Mouse (Mus musculus) forebrain, embryonic 16.5 days (tissue): ENCODE measurements around the gene Tnfaip1. TPM values are rescaled to one million over a fixed set of nuclear protein-coding genes. Genes with fewer than 3 reads are reported as not detected.
A peak's percentile ranks its signal among the peaks of the same experiment; 100 is the strongest.
"Not testable (repeated sequence)": the region's sequence is repeated elsewhere in the genome, so short reads cannot be mapped to it uniquely, and the experiment has no call there.

Experiments used
- ATAC-seq: fragments of 200-750 bp; cut with Nextera tagmentation; 2 replicates; pipeline ENCODE4 v1.8.0; 2017; ENCODE audit warnings: mild to moderate bottlenecking, moderate library complexity
- H3K27ac ChIP-seq: fragments of 300-500 bp; sonication (generic); 2 replicates; pipeline ENCODE4 v1.5.1; 2014; ENCODE audit warnings: low read length, control low read depth
- H3K27me3 ChIP-seq: fragments of 300-500 bp; sonication (generic); replicated peaks from 2 replicates; pipeline ENCODE4 v1.6.1; 2014; ENCODE audit warnings: low read length; ENCODE audit not compliant: control insufficient read depth, insufficient read depth
- H3K36me3 ChIP-seq: fragments of 300-500 bp; sonication (generic); 2 replicates; pipeline ENCODE4 v1.6.1; 2014; ENCODE audit not compliant: control insufficient read depth, insufficient read depth
- H3K4me1 ChIP-seq: fragments of 300-500 bp; sonication (generic); replicated peaks from 2 replicates; pipeline ENCODE4 v1.6.1; 2014; ENCODE audit warnings: low read length; ENCODE audit not compliant: control insufficient read depth, insufficient read depth
- H3K4me2 ChIP-seq: fragments of 300-500 bp; sonication (generic); 2 replicates; pipeline ENCODE4 v1.6.1; 2014; ENCODE audit warnings: mild to moderate bottlenecking, low read length, control low read depth
- H3K4me3 ChIP-seq: fragments of 300-500 bp; sonication (generic); replicated peaks from 2 replicates; pipeline ENCODE4 v1.5.1; 2014; ENCODE audit warnings: mild to moderate bottlenecking, low read length, control low read depth
- H3K9ac ChIP-seq: fragments of 300-500 bp; sonication (generic); replicated peaks from 2 replicates; pipeline ENCODE4 v1.6.1; 2014; ENCODE audit warnings: low read depth, low read length, control low read depth
- H3K9me3 ChIP-seq: fragments of 300-500 bp; sonication (generic); 2 replicates; pipeline ENCODE4 v1.6.1; 2016; ENCODE audit warnings: low read length; ENCODE audit not compliant: control insufficient read depth
- WGBS: fragments of 180-500 bp; shearing (Covaris S2); extraction: QIAGEN DNeasy Blood & Tissue Kit; methylation state at CpG from one replicate; pipeline ENCODE4 v1.1.7; 2014; 5-methylcytosine and 5-hydroxymethylcytosine counted together
- polyA plus RNA-seq: library from polyadenylated mRNA; unstranded; fragments of >200 nt; fragmentation: Nextera tagmentation; extraction: Ambion mirVana; gene quantifications from 2 replicates; pipeline ENCODE4 v1.2.1, GENCODE M21; 2015

Gene Tnfaip1
- polyA plus RNA-seq, 1 experiment from 2014 or later, result 71.8 TPM

DNA sequence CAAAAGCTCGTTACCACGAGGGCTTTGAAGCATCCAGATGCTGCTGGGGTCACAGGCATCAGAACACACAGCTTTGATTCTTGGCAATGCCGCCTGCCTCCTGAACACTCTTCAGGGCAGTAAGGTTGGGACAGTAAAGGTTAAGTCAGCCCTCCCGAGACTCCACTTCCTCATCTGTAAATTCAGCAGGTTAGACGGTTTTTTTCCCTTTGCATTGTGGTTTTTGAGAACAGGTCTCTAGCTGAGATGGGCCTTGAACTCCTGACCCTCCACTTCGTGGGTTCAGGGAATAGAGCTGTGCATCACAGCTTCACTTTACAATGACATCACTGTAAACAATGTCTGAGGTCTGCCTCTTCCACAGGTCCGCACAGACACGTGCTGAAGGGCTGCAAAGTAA, 9.0 kb upstream of the Tnfaip1 start:
- Histone ChIP-seq H3K4me1 (peaks cover 12% of the 10 kb centered on the region), H3K27me3 (no peaks in the 10 kb centered on the region), H3K4me3 (no peak overlapping the region), H3K27ac (no peak overlapping the region), H3K4me2 (no peak overlapping the region), H3K9ac (no peak overlapping the region), H3K9me3 (no peaks in the 10 kb centered on the region), H3K36me3 (peaks cover 8% of the 10 kb centered on the region)
- 71% methylated on average over 8 of the region's 8 CpGs for WGBS
- no peak for ATAC-seq

DNA sequence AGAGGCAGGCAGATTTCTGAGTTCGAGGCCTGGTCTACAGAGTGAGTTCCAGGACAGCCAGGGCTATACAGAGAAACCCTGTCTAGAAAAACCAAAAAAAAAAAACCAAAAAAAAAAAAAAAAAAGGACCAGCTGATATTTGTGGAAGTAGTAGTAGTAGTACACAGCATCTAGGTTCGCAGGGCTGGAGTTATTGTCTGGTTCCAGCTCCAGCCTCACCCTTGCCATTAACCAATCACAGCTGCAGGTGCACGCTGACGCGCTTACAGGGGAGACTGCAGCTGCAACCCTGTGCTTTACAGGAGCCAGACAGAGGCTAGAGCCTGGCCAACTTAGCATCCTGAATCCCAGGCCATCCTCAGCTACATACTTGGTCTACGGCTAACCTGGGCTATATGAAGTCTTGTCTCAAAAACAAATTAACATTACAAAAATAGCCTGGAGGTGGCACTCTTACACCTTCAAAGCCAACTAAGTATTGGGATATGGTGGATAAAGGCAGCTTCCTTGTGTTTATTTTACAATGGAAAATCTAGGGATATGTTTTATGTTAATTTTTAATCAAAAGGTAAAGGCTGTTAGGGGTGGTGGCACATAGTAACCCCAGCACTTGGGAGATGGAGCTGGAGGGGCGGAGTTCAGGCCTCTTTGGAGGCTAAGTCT, 8.4 kb upstream of the Tnfaip1 start:
- peaks cover 6% of the 10 kb centered on the region for H3K4me1 ChIP-seq
- no peak overlapping the region for H3K9ac ChIP-seq
- H3K4me2 ChIP-seq, result no peak overlapping the region
- ATAC-seq, result no peak
- H3K27me3 ChIP-seq, result no peaks in the 10 kb centered on the region
- no peak overlapping the region for H3K27ac ChIP-seq
- no peaks in the 10 kb centered on the region for H3K9me3 ChIP-seq
- WGBS, result 92% methylated on average over 7 of the region's 7 CpGs
- no peak overlapping the region for H3K4me3 ChIP-seq
- H3K36me3 ChIP-seq, result peaks cover 10% of the 10 kb centered on the region

DNA sequence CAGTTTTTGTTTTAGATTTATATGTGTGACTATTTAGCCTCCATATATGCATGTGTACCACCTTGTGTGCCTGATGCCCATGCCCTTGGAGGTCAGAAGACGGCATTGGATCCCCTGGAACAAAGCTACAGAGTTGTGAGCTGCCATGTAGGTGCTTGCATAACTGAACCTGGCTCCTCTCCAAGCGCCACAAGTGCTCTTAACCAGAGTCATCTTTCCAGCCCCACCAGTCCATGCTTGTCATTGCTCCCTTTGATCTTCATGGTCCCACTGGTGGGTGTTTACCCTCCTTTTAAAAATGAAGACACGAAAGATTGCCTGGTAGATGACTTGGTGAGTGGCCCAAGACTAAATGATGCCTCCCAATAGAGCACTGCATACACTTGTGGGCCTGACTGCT, 4.2 kb upstream of the Tnfaip1 start:
- H3K9me3 ChIP-seq, result no peaks in the 10 kb centered on the region
- H3K36me3 ChIP-seq, result peaks cover 14% of the 10 kb centered on the region

DNA sequence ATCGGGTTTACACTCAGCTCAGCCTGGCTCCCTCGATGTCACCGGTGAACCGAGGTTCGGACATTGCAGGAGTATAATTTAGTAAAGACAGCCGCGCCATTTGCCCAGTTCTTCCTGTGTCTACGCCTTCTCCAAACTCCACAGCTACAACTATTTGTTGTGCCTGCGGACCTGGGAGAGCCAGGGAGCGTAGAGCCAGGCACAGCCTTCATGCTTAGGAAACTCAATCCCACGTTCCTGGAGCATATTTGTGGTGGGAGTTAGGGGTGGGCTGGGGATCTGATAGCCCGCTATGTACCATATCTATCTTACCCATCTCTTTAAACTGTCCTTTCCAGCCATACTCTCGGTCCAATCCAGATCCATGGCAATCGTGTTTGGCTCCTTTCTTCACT, 555 bp upstream of the Tnfaip1 start:
- Histone ChIP-seq H3K9ac (peak overlapping the region; percentile 75), H3K27me3 (no peaks in the 10 kb centered on the region), H3K9me3 (no peaks in the 10 kb centered on the region), H3K4me3 (peak overlapping the region; percentile 69), H3K27ac (peak overlapping the region; percentile 87), H3K4me1 (peaks cover 26% of the 10 kb centered on the region), H3K4me2 (peak overlapping the region; percentile 88), H3K36me3 (peaks cover 10% of the 10 kb centered on the region)
- ATAC-seq, result peak; percentile 5; the same call in 1 of the 2 replicates
- WGBS, result 2% methylated on average over 14 of the region's 14 CpGs

More for the DNA sequence above, 4.2 kb upstream of the Tnfaip1 start:
- Histone ChIP-seq H3K4me1 (peaks cover 15% of the 10 kb centered on the region), H3K9ac (no peak overlapping the region), H3K4me2 (no peak overlapping the region), H3K4me3 (no peak overlapping the region), H3K27me3 (no peaks in the 10 kb centered on the region), H3K27ac (no peak overlapping the region)
- ATAC-seq, result no peak
- WGBS, result 87% methylated on average over 3 of the region's 3 CpGs

DNA sequence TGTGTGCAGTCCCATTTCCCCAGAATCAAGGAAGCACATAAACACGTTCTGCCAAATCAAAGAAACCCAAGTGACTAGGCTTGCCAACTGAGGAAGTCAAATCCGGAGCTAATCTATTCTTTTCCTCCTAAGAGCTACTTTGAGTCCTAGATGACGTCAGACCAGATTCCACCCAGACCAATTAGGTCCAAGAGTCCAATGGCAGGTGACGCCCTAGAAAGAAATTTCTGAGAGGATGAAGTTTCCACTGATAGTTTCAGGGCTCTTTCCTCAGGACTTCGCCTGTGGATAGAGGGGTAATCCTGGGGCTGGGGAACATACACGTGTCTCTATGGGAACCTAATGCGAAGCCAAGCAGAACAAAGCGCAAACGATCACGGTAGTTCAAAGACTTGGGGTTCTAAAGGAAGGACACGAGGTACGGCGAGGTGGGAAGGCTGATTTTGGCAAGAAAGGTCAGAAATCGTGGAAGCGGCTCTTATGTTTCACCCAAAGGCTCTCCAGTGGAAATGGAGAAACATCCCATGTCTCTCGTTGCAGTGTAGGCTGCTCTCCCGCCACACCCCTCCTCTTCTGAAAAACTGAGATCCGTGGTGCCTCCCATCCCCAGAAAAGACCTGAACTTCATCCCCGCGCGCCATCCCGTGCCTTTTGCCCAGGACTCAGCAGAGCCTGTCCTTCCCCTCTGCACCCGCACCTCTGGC, 604 bp downstream of the Tnfaip1 start:
- peaks cover 26% of the 10 kb centered on the region for H3K4me1 ChIP-seq
- peak overlapping the region; percentile 80 for H3K4me2 ChIP-seq
- H3K9me3 ChIP-seq, result no peaks in the 10 kb centered on the region
- no peaks in the 10 kb centered on the region for H3K27me3 ChIP-seq
- H3K36me3 ChIP-seq, result peaks cover 7% of the 10 kb centered on the region
- H3K9ac ChIP-seq, result peak overlapping the region; percentile 80
- ATAC-seq, result no peak; the same call in 1 of the 2 replicates
- peak overlapping the region; percentile 91 for H3K27ac ChIP-seq
- H3K4me3 ChIP-seq, result peak overlapping the region; percentile 69
- WGBS, result under 1% methylated on average over 23 of the region's 23 CpGs

DNA sequence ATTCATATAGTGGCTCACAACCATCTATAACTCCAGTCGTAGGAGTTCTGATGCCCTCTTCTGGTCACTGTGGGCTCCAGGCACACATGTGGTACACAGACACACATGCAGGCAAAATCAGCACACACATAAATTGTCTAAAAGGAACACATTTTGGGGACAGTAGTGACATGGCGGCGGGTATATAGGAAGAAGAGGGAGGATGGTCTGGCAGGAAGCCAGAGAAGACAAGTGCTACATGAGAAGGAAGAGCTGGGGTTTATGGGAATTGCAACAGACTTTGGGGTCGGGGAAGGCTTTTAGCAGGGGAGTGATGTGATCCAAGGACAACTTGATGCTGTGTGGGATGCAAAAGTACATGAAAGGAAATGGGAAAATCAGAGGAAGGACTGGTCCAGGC, 1.6 kb downstream of the Tnfaip1 start:
- Histone ChIP-seq H3K27ac (no peak overlapping the region), H3K4me3 (peak overlapping the region; percentile 69), H3K4me1 (peaks cover 26% of the 10 kb centered on the region), H3K4me2 (peak overlapping the region; percentile 80), H3K9me3 (no peaks in the 10 kb centered on the region), H3K9ac (no peak overlapping the region), H3K27me3 (no peaks in the 10 kb centered on the region), H3K36me3 (peaks cover 7% of the 10 kb centered on the region; the same call in 1 of the 2 replicates)
- no peak for ATAC-seq
- 87% methylated on average over 4 of the region's 4 CpGs for WGBS

DNA sequence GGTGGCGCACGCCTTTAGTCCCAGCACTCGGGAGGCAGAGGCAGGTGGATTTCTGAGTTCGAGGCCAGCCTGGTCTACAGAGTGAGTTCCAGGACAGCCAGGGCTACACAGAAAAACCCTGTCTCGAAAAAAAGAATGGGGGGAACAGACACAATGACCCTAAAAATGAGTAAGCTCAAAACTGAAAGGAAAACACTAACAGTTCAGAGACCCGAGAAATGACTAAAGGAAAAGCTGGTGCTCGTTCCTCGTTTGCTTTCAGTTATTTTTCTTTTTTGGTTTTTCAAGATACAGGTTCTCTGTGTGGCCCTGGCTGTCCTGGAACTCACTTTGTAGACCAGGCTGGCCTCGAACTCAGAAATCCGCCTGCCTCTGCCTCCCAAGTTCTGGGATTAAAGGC, 4.6 kb downstream of the Tnfaip1 start:
- H3K4me2 ChIP-seq, H3K9me3 ChIP-seq, H3K4me3 ChIP-seq, H3K9ac ChIP-seq, H3K27ac ChIP-seq, ATAC-seq, H3K27me3 ChIP-seq, H3K36me3 ChIP-seq: not testable (repeated sequence)
- peaks cover 13% of the 10 kb centered on the region for H3K4me1 ChIP-seq
- 88% methylated on average over 10 of the region's 10 CpGs for WGBS

DNA sequence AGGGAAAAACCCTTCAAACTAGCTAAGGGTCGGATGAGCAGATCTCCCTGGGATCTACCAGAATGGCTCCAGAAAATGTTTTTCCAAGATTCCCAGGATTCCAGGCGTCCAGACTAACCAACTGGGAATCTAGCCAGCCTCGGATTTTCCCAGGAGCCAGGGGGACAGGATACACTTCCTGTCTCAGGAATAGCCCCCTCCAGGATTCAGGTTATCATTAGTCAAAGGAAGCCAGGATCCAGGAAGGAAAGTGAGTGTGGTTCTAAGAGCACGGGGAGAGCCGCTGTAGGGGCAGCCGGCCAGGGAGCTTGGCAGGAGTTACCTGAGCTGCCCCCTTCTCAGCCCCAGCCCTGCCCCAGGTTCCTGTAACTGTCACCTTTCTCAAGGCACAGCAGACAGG, 5.1 kb downstream of the Tnfaip1 start:
- 81% methylated on average over 6 of the region's 6 CpGs for WGBS
- no peak overlapping the region for H3K9ac ChIP-seq
- no peaks in the 10 kb centered on the region for H3K9me3 ChIP-seq
- H3K4me2 ChIP-seq, result no peak overlapping the region
- H3K27me3 ChIP-seq, result no peaks in the 10 kb centered on the region
- no peak for ATAC-seq
- H3K4me1 ChIP-seq, result peaks cover 13% of the 10 kb centered on the region
- H3K36me3 ChIP-seq, result peaks cover 8% of the 10 kb centered on the region; the same call in 1 of the 2 replicates
- no peak overlapping the region for H3K4me3 ChIP-seq
- H3K27ac ChIP-seq, result no peak overlapping the region

DNA sequence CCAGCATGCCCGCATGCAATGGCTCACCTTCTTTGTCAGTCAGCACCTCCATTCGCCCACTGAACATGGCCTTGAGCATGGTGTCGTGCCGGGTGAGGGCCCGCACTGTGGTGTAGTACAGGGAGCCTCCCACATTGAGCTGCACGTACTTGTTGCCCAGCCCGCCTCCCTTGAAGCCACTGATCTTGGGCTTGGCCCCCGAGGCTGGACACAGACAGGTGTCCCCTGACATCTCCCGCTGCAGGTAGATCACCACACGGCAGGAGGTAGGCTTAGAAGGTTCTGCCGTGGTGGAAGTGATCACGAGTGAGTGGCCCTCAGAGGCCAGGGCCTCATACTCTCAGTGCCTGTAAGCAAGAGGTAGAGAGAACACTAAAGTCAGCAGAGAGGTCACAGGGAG, 6.1 kb downstream of the Tnfaip1 start:
- H3K9ac ChIP-seq, result no peak overlapping the region
- 90% methylated on average over 12 of the region's 12 CpGs for WGBS
- no peaks in the 10 kb centered on the region for H3K9me3 ChIP-seq
- no peak overlapping the region for H3K4me2 ChIP-seq
- no peaks in the 10 kb centered on the region for H3K27me3 ChIP-seq
- peaks cover 7% of the 10 kb centered on the region for H3K4me1 ChIP-seq
- H3K36me3 ChIP-seq, result peaks cover 12% of the 10 kb centered on the region
- no peak overlapping the region for H3K27ac ChIP-seq
- ATAC-seq, result no peak
- no peak overlapping the region for H3K4me3 ChIP-seq
